Mouse (Mus musculus): ENCODE measurements around the gene Dcxr.

DNA sequence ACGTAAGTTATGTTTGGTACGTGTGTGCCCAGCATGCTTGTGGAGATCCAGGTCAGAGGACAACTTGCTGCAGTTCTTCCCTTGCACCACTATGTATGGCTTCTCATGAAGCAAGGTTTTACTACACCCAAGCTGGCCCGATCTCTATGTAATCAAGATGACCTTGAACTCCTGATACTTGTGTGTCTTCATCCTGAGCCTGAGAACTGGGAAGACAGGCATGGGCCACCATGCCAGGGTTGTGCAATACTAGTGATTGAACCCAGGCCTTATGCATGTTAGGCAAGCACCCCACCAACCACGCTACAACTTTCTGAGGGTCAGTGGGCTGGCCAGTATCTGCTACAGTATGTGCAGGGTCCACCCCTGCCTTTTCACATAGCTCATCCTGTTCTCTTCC is 50.1 kb downstream of the Dcxr start:
- TF ChIP-seq POLR2A (IDR thresholded peaks at IDR 0.05; ENCODE audit: borderline replicate concordance, control insufficient read depth, low read depth, low read length), result no peak
- TF ChIP-seq CTCF (IDR thresholded peaks at IDR 0.05; ENCODE audit: control insufficient read depth, insufficient read depth, low read length), result no peak

Data from bone marrow, adult 2 months (tissue).